Mouse (Mus musculus): ENCODE measurements around the gene Aloxe3. TPM values are rescaled to one million over a fixed set of nuclear protein-coding genes. Genes with fewer than 3 reads are reported as not detected.

Gene Aloxe3
- polyA plus RNA-seq, 1 experiment from 2014 or later, result 0.47 TPM

GRCm38 (mm10) chr11:69103531-69104435, 21.9 kb upstream of the Aloxe3 start:
- no peak overlapping the region for H3K4me2 ChIP-seq (replicated peaks)
- no peak overlapping the region for H3K4me3 ChIP-seq
- peaks cover 83% of the 10 kb centered on the region for H3K36me3 ChIP-seq
- no peak overlapping the region for H3K9ac ChIP-seq
- H3K27ac ChIP-seq, result no peak overlapping the region
- no peak for ATAC-seq (ENCODE audit: insufficient number of reproducible peaks, insufficient read depth, low FRiP score, low TSS enrichment)
- WGBS, result 93% methylated on average over 15 of the region's 15 CpGs
- H3K9me3 ChIP-seq, result no peaks in the 10 kb centered on the region
- no peaks in the 10 kb centered on the region for H3K27me3 ChIP-seq
- peaks cover 17% of the 10 kb centered on the region for H3K4me1 ChIP-seq

GRCm38 (mm10) chr11:69104487-69104886, 21.2 kb upstream of the Aloxe3 start:
- H3K4me3 ChIP-seq, result no peak overlapping the region
- H3K36me3 ChIP-seq, result peaks cover 90% of the 10 kb centered on the region
- no peak for ATAC-seq (ENCODE audit: insufficient number of reproducible peaks, insufficient read depth, low FRiP score, low TSS enrichment)
- WGBS, result 91% methylated on average over 14 of the region's 14 CpGs
- peaks cover 11% of the 10 kb centered on the region for H3K4me1 ChIP-seq
- no peaks in the 10 kb centered on the region for H3K27me3 ChIP-seq
- H3K4me2 ChIP-seq (replicated peaks), result no peak overlapping the region
- H3K9me3 ChIP-seq, result no peaks in the 10 kb centered on the region
- no peak overlapping the region for H3K9ac ChIP-seq
- H3K27ac ChIP-seq, result no peak overlapping the region

GRCm38 (mm10) chr11:69105227-69105626, 20.5 kb upstream of the Aloxe3 start:
- H3K36me3 ChIP-seq, result peaks cover 91% of the 10 kb centered on the region
- peaks cover 5% of the 10 kb centered on the region for H3K4me1 ChIP-seq
- WGBS, result 90% methylated on average over 6 of the region's 6 CpGs
- ATAC-seq (ENCODE audit: insufficient number of reproducible peaks, insufficient read depth, low FRiP score, low TSS enrichment), result no peak
- no peak overlapping the region for H3K4me3 ChIP-seq
- H3K27me3 ChIP-seq, result no peaks in the 10 kb centered on the region
- no peak overlapping the region for H3K4me2 ChIP-seq (replicated peaks)
- H3K9ac ChIP-seq, result no peak overlapping the region
- no peak overlapping the region for H3K27ac ChIP-seq
- H3K9me3 ChIP-seq, result no peaks in the 10 kb centered on the region

GRCm38 (mm10) chr11:69105796-69106195, 19.9 kb upstream of the Aloxe3 start:
- ATAC-seq (ENCODE audit: insufficient number of reproducible peaks, insufficient read depth, low FRiP score, low TSS enrichment), result no peak
- Histone ChIP-seq H3K27ac (no peak overlapping the region), H3K4me1 (no peaks in the 10 kb centered on the region), H3K9me3 (no peaks in the 10 kb centered on the region), H3K4me2 (replicated peaks) (no peak overlapping the region), H3K9ac (no peak overlapping the region), H3K36me3 (peaks cover 87% of the 10 kb centered on the region), H3K4me3 (no peak overlapping the region), H3K27me3 (no peaks in the 10 kb centered on the region)
- WGBS, result 81% methylated on average over 2 of the region's 2 CpGs

- H3K4me3 ChIP-seq, result no peak overlapping the region
- ATAC-seq (ENCODE audit: insufficient number of reproducible peaks, insufficient read depth, low FRiP score, low TSS enrichment), result no peak
- H3K27ac ChIP-seq, result no peak overlapping the region
- H3K4me1 ChIP-seq, result no peaks in the 10 kb centered on the region
- 87% methylated on average over 11 of the region's 11 CpGs for WGBS
- H3K9me3 ChIP-seq, result no peaks in the 10 kb centered on the region
- H3K36me3 ChIP-seq, result peaks cover 82% of the 10 kb centered on the region
- no peaks in the 10 kb centered on the region for H3K27me3 ChIP-seq
- no peak overlapping the region for H3K4me2 ChIP-seq (replicated peaks)
- no peak overlapping the region for H3K9ac ChIP-seq
These were observed 19.4 kb upstream of the Aloxe3 start for GRCm38 (mm10) chr11:69106299-69106698.

- no peak for ATAC-seq (ENCODE audit: insufficient number of reproducible peaks, insufficient read depth, low FRiP score, low TSS enrichment)
These were observed 18.9 kb upstream of the Aloxe3 start for GRCm38 (mm10) chr11:69106842-69107241.

GRCm38 (mm10) chr11:69107676-69108075, 18.0 kb upstream of the Aloxe3 start:
- H3K27me3 ChIP-seq, result no peaks in the 10 kb centered on the region
- no peaks in the 10 kb centered on the region for H3K9me3 ChIP-seq
- no peak for ATAC-seq (ENCODE audit: insufficient number of reproducible peaks, insufficient read depth, low FRiP score, low TSS enrichment)
- H3K9ac ChIP-seq, result no peak overlapping the region
- H3K36me3 ChIP-seq, result peaks cover 68% of the 10 kb centered on the region
- WGBS, result 90% methylated on average over 11 of the region's 11 CpGs
- H3K4me2 ChIP-seq (replicated peaks), result no peak overlapping the region
- H3K4me3 ChIP-seq, result no peak overlapping the region
- H3K27ac ChIP-seq, result no peak overlapping the region
- 0 out of 2 replicates have a peak, but pooled peaks cover 3% of the 10 kb centered on the region for H3K4me1 ChIP-seq

More at GRCm38 (mm10) chr11:69106842-69107241, 18.9 kb upstream of the Aloxe3 start:
- Histone ChIP-seq H3K9me3 (no peaks in the 10 kb centered on the region), H3K4me3 (no peak overlapping the region), H3K36me3 (peaks cover 76% of the 10 kb centered on the region), H3K9ac (no peak overlapping the region), H3K27me3 (no peaks in the 10 kb centered on the region), H3K4me2 (replicated peaks) (no peak overlapping the region), H3K27ac (no peak overlapping the region), H3K4me1 (0 out of 2 replicates have a peak, but pooled peaks cover 3% of the 10 kb centered on the region)
- WGBS, result 82% methylated on average over 11 of the region's 11 CpGs

GRCm38 (mm10) chr11:69108223-69108622, 17.5 kb upstream of the Aloxe3 start:
- H3K4me1 ChIP-seq, result 0 out of 2 replicates have a peak, but pooled peaks cover 3% of the 10 kb centered on the region
- no peak overlapping the region for H3K4me3 ChIP-seq
- 91% methylated on average over 9 of the region's 9 CpGs for WGBS
- no peak overlapping the region for H3K9ac ChIP-seq
- peaks cover 63% of the 10 kb centered on the region for H3K36me3 ChIP-seq
- H3K4me2 ChIP-seq (replicated peaks), result no peak overlapping the region
- no peaks in the 10 kb centered on the region for H3K9me3 ChIP-seq
- H3K27me3 ChIP-seq, result no peaks in the 10 kb centered on the region
- no peak for ATAC-seq (ENCODE audit: insufficient number of reproducible peaks, insufficient read depth, low FRiP score, low TSS enrichment)
- H3K27ac ChIP-seq, result no peak overlapping the region

- 0 out of 2 replicates have a peak, but pooled peaks cover 3% of the 10 kb centered on the region for H3K4me1 ChIP-seq
- H3K27ac ChIP-seq, result no peak overlapping the region
- H3K9me3 ChIP-seq, result no peaks in the 10 kb centered on the region
- no peak overlapping the region for H3K9ac ChIP-seq
- no peak overlapping the region for H3K4me2 ChIP-seq (replicated peaks)
- H3K36me3 ChIP-seq, result peaks cover 52% of the 10 kb centered on the region
- no peaks in the 10 kb centered on the region for H3K27me3 ChIP-seq
- ATAC-seq (ENCODE audit: insufficient number of reproducible peaks, insufficient read depth, low FRiP score, low TSS enrichment), result no peak
- H3K4me3 ChIP-seq, result no peak overlapping the region
- 82% methylated on average over 13 of the region's 13 CpGs for WGBS
These were observed 16.4 kb upstream of the Aloxe3 start for GRCm38 (mm10) chr11:69109032-69109900.

GRCm38 (mm10) chr11:69110319-69111046, 15.2 kb upstream of the Aloxe3 start:
- H3K4me3 ChIP-seq, result peak overlapping the region; percentile 46
- no peak overlapping the region for H3K27ac ChIP-seq
- H3K36me3 ChIP-seq, result peaks cover 40% of the 10 kb centered on the region
- peak; percentile 44; the same call in 1 of the 2 replicates for ATAC-seq (ENCODE audit: insufficient number of reproducible peaks, insufficient read depth, low FRiP score, low TSS enrichment)
- H3K4me2 ChIP-seq (replicated peaks), result peak overlapping the region; percentile 51
- H3K4me1 ChIP-seq, result 0 out of 2 replicates have a peak, but pooled peaks cover 3% of the 10 kb centered on the region
- H3K9me3 ChIP-seq, result no peaks in the 10 kb centered on the region
- peak overlapping the region; percentile 25; the same call in 1 of the 2 replicates for H3K9ac ChIP-seq
- H3K27me3 ChIP-seq, result no peaks in the 10 kb centered on the region; the same call in 1 of the 2 replicates
- WGBS, result 1% methylated on average over 30 of the region's 30 CpGs

Measured in embryonic facial prominence, embryonic 12.5 days (tissue).